Mouse (Mus musculus) heart, adult 2 months (tissue): ENCODE measurements around the gene Ncor2. TPM values are rescaled to one million over a fixed set of nuclear protein-coding genes. Genes with fewer than 3 reads are reported as not detected.

Experiments
- DNase-seq, 2 experiments: peaks; one replicate each; pipeline ENCODE4 v3.0.0; 2021
- H3K27ac ChIP-seq: fragments of 200-600 bp; 2 replicates; pipeline ENCODE4 v1.8.1; 2022
- H3K27me3 ChIP-seq: fragments of 200-500 bp; 2 replicates; pipeline ENCODE4 v1.6.1; 2012; ENCODE audit warnings: mild to moderate bottlenecking, low read length, inconsistent platforms, mixed read lengths; ENCODE audit not compliant: control insufficient read depth, insufficient read depth
- H3K36me3 ChIP-seq: fragments of 200-500 bp; 2 replicates; pipeline ENCODE4 v1.6.1; 2012; ENCODE audit warnings: low read length, inconsistent platforms; ENCODE audit not compliant: control insufficient read depth, insufficient read depth
- H3K4me1 ChIP-seq: fragments of 200-500 bp; 2 replicates; pipeline ENCODE4 v1.6.1; 2011; ENCODE audit warnings: low read length; ENCODE audit not compliant: control insufficient read depth, insufficient read depth
- H3K4me3 ChIP-seq: fragments of 200-600 bp; 2 replicates; pipeline ENCODE4 v1.8.1; 2022
- H3K79me2 ChIP-seq: fragments of 200-500 bp; replicated peaks from 2 replicates; pipeline ENCODE4 v1.6.1; 2012; ENCODE audit warnings: mild to moderate bottlenecking, inconsistent platforms, low read length, moderate library complexity, mixed read lengths; ENCODE audit not compliant: control insufficient read depth, insufficient read depth
- H3K9ac ChIP-seq: fragments of 200-500 bp; 2 replicates; pipeline ENCODE4 v1.6.1; 2012; ENCODE audit warnings: low read depth, mild to moderate bottlenecking, control low read depth, inconsistent platforms, low read length, mixed read lengths
- CTCF ChIP-seq: fragments of 200-600 bp; IDR thresholded peaks from 2 replicates; pipeline ENCODE4 v1.8.1; 2022; ENCODE audit warnings: antibody characterized with exemption, mild to moderate bottlenecking, moderate library complexity
- EP300 ChIP-seq: fragments of 200-500 bp; IDR thresholded peaks from 2 replicates; pipeline ENCODE4 v1.6.1; 2011; ENCODE audit warnings: low read depth, low read length, control low read depth; ENCODE audit not compliant: insufficient read depth
- POLR2A ChIP-seq: fragments of 200-500 bp; IDR thresholded peaks from 2 replicates; pipeline ENCODE4 v1.6.1; 2011; ENCODE audit warnings: mild to moderate bottlenecking, low read depth, low read length, control low read depth; ENCODE audit not compliant: insufficient read depth
- WGBS: fragments of 180-500 bp; shearing (Covaris S2); methylation state at CpG from one replicate; pipeline ENCODE4 v1.1.7; 2018; 5-methylcytosine and 5-hydroxymethylcytosine counted together
- intact Hi-C: fragments of 180-260 bp; cut with DNase I; formaldehyde crosslinking; loops from one replicate; pipeline ENCODE4 v1.15.1; 2025
- polyA plus RNA-seq: library from polyadenylated mRNA; depleted of rRNA; stranded (reverse); fragments of >200 nt; gene quantifications from 2 replicates; pipeline ENCODE4 v1.2.3, GENCODE M21; 2012
- total RNA-seq, 2 experiments: library from RNA; stranded (reverse); gene quantifications; 2 replicates each; pipeline ENCODE4 v1.2.3; 2021

The Ncor2 gene
- total and polyA plus RNA-seq, 3 experiments = 39.1 to 77.5 (median 73.5) TPM

DNA sequence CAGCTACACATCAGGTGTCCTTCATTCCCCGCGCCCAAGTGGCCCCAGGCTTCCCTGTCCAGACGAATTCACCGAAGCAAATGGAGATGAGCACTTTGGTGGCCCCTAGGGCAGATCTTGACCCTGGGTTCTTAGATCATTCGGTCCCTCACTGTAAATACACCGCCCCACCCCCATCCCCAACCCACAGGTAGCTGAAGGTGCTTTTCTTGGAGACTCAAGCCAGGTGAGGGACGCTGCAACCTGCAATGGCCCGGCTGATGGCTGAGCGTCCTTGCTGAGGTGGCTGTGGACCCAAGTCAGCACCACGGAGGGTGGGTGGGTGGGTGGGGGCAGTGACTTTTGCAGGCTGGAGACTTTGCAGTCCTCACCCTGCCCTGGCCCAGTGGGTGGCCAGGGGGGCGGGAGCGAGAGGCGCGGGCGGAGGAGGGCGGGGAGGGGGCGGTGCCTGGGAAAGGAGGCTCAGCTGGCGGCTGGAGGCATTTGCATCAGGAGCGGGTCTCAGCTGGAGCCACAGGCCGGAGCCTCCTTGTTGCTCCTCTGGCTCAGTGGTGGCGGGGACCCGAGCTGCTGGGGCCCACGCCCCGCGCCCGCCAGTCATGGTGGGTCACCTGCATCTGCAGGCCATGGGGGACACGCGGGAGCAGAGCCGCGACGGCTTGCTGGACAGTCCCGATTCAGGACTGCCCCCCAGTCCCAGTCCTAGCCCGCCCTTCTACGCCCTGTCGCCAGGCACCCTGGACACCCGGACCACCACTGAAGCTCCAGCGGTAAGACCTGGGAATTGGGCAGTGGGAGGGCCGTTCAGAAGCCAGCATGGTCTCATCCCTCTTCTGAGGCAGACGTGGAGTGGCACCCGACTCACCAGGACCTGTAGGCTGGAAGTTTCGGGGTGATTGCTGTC is 175.8 kb downstream of the Ncor2 start, which contains the start of gene Rflna:
Gene Rflna (plus strand): TSS at position 253 of the 904 bp plus-strand sequence.
- intact Hi-C loops = no loop called here
- Histone ChIP-seq H3K9ac (peak within 1 kb of the TSS; percentile 42), H3K36me3 (no peaks in the 10 kb centered on the region), H3K4me1 (no peaks in the 10 kb centered on the region), H3K79me2 (no peaks in the 10 kb centered on the region), H3K27ac (no peak within 1 kb of the TSS), H3K4me3 (no peak within 1 kb of the TSS), H3K27me3 (peaks cover 7% of the 10 kb centered on the region)
- 7% methylated on average over 41 of the region's 41 CpGs for WGBS
- no peak for DNase-seq
- TF ChIP-seq POLR2A (no peak), EP300 (no peak), CTCF (no peak)

DNA sequence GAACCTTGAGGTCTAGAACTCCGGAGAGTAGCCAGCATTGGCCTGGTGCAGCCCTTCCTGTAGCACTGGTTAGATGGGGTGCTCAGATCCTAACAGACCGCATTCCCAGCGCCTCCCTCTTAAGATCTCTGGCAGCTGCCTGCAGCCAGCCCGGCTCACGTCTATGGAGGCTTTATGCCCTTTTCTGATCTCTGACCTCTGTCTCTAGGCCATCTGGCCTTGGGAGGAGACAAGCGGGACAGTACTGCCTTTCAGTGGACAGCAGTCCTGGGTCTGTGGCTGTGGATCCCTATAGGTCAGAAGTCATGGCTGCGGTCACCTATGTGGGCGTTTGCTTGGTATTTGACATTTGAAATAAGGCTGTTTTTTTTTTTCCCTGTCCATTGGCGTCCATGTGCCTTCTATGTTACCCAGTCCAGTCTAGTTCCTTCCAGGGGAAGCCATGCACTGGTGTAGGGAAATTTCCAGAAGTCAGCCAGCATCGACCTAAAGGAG is 178.2 kb downstream of the Ncor2 start:
- no peaks in the 10 kb centered on the region for H3K36me3 ChIP-seq
- DNase-seq = no peak
- TF ChIP-seq POLR2A = no peak
- no peak for TF ChIP-seq EP300
- TF ChIP-seq CTCF = no peak
- H3K4me1 ChIP-seq = no peaks in the 10 kb centered on the region
- 87% methylated on average over 10 of the region's 10 CpGs for WGBS
- H3K4me3 ChIP-seq = no peak overlapping the region
- intact Hi-C loops = no loop called here
- no peak overlapping the region for H3K9ac ChIP-seq
- peaks cover 7% of the 10 kb centered on the region for H3K27me3 ChIP-seq
- no peaks in the 10 kb centered on the region for H3K79me2 ChIP-seq
- H3K27ac ChIP-seq = no peak overlapping the region

DNA sequence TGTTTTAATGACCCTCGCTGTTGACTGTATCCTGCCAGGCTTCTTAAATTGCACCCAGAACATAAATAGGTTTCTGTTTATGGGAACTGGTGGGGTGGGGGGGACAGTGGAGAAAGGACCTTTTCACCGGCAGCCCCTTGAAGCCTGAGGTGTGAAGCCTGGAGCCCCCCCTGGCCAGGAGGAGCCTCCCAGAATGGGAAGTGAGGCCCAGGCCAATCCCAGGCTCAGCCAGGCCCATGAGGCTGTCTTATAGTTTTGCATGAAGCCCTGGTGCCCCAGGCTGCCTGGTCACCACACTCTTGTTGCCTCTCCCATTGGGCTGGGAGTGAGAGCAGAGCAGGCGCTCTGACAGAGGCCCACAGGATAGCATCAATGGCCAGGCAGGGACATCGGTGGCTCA is 181.1 kb downstream of the Ncor2 start:
- intact Hi-C loops = no loop called here
- DNase-seq = no peak
- no peak overlapping the region for H3K4me3 ChIP-seq

DNA sequence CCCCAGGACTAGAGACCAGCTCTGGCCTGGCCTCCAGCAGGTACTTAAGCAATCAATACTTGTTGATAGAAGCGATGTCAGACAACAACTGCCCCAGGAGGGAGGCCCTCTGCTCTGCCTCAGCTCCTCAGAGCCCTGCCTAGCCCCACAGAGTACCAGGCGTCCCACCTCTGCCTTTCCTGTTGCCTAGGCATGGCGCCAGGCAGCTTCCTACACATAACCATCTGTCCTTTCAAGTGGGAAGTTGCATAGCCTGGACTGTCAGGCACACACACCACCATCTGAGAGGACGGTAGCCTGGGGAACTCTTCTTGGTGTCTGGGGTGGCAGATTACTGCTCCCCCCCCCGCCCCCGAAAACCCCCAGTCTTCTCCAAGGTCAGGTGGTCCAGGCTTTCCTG is 182.2 kb downstream of the Ncor2 start:
- Histone ChIP-seq H3K79me2 (no peaks in the 10 kb centered on the region), H3K9ac (no peak overlapping the region), H3K4me3 (no peak overlapping the region), H3K4me1 (peaks cover 5% of the 10 kb centered on the region), H3K27ac (no peak overlapping the region), H3K27me3 (no peaks in the 10 kb centered on the region), H3K36me3 (no peaks in the 10 kb centered on the region)
- TF ChIP-seq CTCF = no peak
- TF ChIP-seq EP300 = no peak
- no peak for TF ChIP-seq POLR2A
- no peak for DNase-seq
- 50% methylated on average over 6 of the region's 6 CpGs for WGBS
- intact Hi-C loops = no loop called here

More for the DNA sequence above, 181.1 kb downstream of the Ncor2 start:
- TF ChIP-seq EP300 (no peak), CTCF (no peak), POLR2A (no peak)
- Histone ChIP-seq H3K27ac (no peak overlapping the region), H3K4me1 (no peaks in the 10 kb centered on the region), H3K9ac (no peak overlapping the region), H3K27me3 (no peaks in the 10 kb centered on the region), H3K36me3 (no peaks in the 10 kb centered on the region), H3K79me2 (no peaks in the 10 kb centered on the region)
- 96% methylated on average over 4 of the region's 4 CpGs for WGBS

DNA sequence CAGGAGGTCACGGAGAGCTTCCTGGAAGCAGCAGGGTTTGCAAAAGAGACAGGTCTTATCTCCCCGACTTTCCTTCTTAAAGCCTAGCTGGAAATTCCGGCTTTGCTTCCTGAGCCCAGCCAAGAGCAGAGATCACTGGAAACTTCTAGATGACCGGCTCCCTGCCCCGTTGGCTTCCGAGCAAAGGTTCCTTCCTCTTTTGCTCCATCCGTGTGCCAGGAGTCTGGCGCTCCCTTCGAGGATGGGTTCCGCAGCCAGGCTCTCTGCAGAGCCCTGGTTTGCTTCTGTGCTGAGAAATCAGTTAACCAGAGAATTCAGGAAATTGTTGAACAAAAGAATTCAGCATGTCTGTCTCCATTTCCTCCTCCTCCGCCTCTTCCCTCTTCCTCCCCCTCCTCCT is 186.1 kb downstream of the Ncor2 start:
- no peak for TF ChIP-seq CTCF
- no peak for TF ChIP-seq POLR2A
- peak; percentile 43; the same call in 1 of the 2 replicates for TF ChIP-seq EP300
- no peaks in the 10 kb centered on the region for H3K36me3 ChIP-seq
- H3K27ac ChIP-seq = peak overlapping the region; percentile 63
- no peaks in the 10 kb centered on the region for H3K27me3 ChIP-seq
- H3K4me1 ChIP-seq = peaks cover 13% of the 10 kb centered on the region
- peak in 1 of 2 experiments; percentile 63 for DNase-seq
- 31% methylated on average over 11 of the region's 11 CpGs for WGBS
- H3K4me3 ChIP-seq = no peak overlapping the region
- intact Hi-C loops = loop anchor here (2.0 kb wide), 1 partner anchor 32 kb away; no protein-coding TSS in a partner anchor
- H3K9ac ChIP-seq = no peak overlapping the region
- no peaks in the 10 kb centered on the region for H3K79me2 ChIP-seq

DNA sequence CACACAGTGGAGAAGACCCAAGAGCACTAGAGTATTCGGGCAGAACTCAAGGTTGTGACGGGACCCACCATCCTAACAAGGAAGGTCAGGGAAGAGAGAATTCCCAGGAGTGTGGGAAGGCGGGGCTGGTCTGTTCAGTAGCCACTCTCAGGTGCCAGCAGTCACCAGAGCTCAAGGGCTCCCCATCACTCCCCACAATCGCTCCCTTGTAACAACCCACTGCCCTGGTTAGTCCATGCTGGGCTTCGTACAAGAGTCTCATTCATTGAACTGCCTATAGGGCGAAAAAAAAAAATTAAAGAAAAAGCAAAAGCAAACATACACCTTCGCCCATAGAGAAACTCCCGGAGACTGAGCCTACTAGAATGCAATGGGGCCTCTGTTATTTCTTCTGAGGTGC is 186.7 kb downstream of the Ncor2 start:
- Histone ChIP-seq H3K27ac (peak overlapping the region; percentile 63), H3K79me2 (no peaks in the 10 kb centered on the region), H3K36me3 (no peaks in the 10 kb centered on the region), H3K4me1 (peaks cover 13% of the 10 kb centered on the region), H3K27me3 (no peaks in the 10 kb centered on the region), H3K9ac (no peak overlapping the region), H3K4me3 (no peak overlapping the region)
- TF ChIP-seq CTCF (no peak), POLR2A (no peak), EP300 (no peak)
- 77% methylated on average over 8 of the region's 8 CpGs for WGBS
- DNase-seq = no peak
- intact Hi-C loops = loop anchor here (2.0 kb wide), 1 partner anchor 32 kb away; no protein-coding TSS in a partner anchor
